Mouse (Mus musculus) CD8-positive naive resting alpha-beta T cell, adult 2 months (primary cell): ENCODE data around the gene Ubqln4.

ENCODE experiments used
- DNase-seq, 2 experiments: peaks; one replicate each; pipeline ENCODE4 v3.0.0; 2022; ENCODE audit warnings: low read depth in 2 of 2, low spot score in 2 of 2

Gene Ubqln4

DNA sequence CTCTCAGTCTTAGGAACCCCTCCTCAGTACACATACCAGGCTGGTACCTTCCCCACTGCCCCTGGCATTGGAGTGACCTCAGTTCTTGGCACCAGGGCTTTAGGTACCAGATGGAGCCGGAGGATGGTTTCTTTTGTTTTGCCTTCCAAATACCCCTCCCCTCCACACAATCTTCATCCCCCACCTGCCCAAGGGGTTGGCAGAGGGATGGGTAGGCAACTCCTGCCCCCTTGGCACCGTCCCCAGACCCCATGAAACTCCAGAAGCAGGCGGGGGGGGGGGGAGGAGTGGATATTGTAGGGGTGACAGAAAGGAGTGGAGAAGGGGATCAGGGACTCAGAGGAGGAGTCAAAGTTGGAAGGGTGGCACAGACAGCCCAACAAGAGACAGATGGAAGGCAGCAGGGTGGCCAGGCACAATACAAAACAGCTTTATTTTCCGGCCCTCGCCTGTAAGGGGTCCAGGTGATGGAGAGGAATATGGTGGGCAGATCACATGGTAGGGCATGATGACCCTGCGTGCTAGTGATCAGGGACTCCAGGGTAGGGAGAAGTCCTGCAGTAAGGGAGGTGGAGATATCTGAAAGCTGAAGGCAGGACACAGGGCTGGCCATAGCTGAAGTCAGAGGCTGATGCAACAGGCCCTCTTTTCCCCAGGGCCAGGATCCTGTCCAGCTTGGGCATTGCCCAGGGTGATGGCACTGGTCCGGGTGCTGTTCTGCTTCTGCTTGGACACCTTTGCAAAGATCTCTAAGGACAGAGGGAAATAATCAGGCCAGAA lies 11.7 kb upstream of the Ubqln4 start:
- DNase-seq, result no peak

DNA sequence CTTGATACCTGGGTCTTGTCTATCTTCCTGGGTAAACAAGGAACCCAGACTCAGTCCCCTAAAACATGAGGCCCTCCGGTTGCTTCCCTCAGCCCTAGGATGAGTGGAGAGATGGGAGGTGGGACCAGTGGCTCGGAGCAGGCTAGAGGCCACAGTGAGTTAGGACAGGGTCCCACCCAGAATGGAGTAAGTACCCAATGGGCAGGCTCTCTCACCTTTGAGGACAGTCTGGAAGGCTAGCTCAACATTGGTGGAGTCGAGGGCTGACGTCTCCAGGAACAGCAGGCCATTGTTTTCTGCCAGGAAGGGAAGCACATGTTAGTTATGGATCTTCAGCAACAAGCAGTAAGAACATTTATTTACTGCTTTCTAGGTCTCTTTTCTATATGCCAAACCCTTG lies 11.1 kb upstream of the Ubqln4 start:
- no peak for DNase-seq

DNA sequence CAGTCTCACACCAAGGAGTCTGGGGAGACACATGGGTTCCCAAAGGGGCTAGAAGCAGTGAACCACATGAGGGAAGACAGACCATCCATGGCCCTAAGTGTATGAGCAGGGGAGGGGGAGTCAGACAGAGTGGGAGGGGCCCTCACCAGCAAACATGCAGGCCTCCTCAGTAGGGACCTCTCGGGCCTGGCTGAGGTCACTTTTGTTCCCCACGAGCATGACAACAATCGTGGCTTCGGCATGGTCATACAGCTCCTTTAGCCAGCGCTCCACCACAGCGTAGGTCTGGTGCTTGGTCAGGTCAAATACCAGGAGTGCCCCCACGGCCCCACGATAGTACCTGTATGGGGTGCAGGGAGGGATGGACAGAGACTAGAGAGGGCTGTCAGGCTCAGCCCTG lies 10.4 kb upstream of the Ubqln4 start:
- DNase-seq, result no peak

DNA sequence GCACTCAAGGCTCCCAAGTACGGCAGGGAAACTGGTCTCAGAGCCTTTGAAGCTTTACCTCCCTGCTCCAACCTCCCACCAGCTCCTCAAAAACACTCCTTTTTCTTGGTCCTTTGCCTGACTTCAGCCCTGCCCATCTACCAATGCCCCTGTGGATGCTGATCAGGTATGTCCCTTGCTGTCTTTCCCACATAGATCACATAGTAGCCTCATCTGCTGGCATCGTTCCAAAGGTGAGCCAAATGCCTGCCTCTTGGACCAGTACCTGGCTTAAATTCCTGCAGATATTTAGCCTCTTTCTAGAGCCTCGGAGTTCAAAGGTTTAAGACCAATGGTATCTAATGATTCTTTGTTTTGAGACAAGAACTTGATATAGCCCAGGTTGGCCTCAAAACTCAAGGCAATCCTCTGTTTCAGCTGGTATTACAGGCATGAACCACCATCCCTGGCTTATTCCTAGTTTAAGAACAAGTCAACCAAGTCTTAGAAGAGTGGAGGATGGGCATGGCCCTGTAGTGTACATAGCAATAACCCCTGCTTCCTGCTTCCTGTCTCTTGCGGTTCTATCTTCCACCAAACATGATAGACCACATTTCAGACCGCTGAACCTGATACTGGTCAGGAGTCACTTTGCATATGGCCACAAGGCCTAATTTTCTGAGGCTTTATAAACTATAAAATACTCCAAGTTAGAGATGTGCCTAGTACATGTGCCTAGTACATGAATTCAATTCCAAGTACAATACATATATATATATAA lies 9.7 kb upstream of the Ubqln4 start:
- no peak for DNase-seq

DNA sequence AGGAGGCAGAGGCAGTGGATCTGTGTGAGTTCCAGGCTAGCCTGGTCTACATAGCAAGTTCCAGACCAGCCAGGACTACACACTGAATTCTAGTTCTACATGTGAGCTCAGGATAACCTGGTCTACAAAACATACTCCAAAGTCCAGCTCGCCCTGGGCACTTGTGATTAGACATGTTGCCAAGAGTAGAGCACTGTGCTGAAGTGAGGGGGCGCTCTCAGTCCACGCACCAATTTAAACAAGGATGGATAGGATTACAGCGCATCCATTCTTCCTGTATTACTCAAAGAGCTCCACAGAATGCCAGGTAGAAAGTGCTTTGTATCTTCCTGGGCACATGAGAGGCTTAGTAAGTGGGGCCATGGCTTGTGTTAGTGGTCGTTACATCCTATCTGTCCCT lies 9.0 kb upstream of the Ubqln4 start:
- no peak for DNase-seq

DNA sequence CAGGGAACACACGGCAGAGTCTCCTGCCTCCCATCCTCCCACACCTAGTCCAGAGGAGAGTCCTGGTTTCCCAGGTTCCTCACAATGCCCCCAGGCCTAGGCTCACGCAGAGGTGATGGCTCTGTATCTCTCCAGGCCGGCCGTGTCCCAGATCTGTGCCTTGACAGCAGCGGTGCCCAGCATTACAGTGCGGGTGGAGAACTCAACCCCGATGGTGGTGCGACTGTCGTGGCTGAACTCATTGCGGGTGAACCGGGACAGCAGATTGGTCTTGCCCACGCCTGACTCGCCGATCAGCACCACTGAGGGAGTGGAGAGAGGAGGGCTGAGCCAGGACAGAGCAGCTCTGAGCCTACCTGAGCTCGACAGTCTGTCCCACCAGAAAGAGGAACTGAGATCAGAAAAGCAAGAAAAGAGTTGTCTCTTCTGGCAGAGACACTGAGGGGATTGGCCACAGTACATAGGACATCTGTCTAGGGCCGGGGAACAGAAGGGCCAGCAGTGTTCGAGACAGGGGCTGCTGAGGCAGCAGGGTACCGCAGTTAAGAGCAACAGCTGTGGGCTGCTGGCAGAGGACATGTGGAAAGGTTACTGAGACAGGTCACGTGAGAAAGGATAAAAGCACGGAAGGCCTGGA lies 8.5 kb upstream of the Ubqln4 start:
- no peak for DNase-seq

DNA sequence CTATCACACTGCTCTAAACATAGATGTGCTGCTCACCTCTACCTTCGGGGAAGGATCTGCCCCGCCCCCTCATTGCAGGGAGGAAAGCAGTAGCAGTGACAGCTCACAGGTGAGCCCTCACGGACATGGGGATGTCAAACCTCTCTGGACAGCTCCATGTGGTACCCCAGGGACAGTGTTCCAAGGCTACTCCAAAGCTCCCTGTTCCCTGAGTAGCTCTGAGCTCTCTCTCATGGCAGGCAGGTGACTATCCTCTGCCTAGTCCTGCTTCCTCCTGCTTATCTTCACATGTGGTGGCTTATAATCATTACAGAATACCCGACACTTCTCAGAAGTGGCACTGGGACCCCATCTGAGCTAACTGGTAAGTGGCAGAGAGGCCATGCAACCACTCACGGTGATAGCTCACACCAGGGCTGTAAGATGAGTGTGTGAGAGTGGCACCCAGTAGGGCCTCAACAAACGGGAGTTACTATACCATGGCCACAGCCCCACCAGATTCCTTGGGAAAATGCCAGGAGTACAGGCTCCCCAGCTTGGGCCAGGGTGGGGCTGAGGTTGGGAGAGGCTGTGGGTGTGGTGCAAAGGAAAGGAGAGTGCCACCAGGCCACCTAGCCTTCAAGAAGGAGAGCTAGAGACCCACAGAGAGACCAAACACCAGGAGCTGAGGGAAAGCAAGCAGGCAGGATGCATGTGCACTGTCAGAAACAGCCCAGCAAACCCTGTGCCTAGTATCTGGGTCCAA lies 6.7 kb upstream of the Ubqln4 start:
- no peak for DNase-seq

DNA sequence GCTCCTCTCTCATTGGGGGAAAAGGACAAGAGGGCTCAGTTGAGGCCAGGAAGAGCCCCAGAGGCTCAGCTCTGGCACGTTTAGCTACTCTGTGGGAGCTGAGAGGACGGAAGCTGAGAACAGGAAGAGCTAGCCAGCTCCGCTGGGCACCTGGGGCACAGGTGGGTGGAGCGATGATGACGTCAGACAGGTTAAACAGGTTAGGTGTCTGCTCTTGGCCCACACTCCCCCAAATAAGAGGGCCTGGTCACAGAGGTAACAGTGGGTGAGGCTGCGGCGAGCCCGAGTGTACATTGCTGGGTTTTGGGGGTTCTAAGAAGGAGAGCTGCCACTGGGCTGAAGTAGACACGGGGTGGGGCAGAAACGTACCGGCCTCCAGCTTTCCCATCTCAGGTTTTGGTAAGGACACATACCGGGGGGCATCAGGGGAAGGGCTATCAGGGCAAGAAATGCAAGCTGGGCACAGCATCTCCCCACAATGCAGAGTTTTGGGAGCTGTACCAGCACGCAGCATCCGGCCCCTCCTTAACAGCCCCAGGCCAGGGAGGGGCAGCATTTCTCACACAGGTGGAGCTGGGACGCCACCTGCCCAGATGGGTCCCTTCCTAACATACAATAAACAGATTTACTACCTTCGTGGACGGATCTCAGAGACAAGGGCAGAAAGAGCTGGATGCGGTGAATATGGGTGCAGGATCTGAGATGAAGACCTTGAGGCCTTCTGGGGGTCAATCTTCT lies 5.2 kb upstream of the Ubqln4 start, which contains the start of gene Rab25:
TSS of gene Rab25 (minus strand) at position 121 of the 738 bp plus-strand sequence.
- DNase-seq, result no peak

DNA sequence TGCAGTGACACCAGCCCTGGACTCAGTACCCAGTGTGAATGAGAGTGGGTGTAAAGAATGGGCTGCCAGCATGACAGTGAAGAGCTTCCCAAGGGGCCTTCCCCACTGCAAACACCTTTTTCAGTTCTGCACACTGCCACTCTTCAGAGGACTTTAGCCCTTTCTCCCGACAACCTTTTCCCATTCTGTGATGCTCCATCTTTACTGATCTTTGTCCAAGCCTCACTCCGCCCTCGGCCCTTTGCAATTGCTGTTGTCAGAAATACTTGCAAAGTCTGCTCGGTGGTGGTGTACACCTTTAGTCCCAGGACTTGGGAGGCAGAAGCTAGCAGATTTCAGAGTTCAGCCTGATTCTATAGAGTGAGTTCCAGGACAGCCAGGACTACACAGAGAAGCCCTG lies 2.0 kb upstream of the Ubqln4 start:
- DNase-seq, result no peak

DNA sequence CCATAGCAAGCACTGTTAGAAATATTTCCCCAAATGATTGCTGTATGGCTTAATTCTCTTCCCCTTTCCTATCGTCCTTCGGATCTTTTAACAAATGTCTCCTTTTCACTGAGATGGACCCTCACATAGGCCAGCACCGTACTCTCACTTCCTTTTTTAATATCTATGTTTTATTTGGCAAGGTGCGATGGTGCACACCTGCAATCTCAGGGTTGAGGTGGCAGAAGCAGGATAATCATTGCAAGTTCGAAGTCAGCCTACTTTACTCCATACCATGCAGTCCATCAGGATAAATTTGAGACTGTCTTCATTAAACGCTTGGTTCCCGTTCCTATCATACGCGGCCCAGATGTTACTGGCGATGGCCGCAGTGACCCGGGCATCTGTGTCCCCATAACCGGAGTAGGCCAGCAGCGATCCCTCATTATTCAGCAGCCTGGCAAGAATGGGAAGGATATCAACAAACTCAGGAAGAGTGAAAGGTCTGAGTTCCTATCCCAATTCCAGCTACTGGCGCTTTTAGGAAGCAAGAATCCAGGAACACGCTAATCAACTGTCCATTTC lies 1.4 kb upstream of the Ubqln4 start:
- no peak for DNase-seq

DNA sequence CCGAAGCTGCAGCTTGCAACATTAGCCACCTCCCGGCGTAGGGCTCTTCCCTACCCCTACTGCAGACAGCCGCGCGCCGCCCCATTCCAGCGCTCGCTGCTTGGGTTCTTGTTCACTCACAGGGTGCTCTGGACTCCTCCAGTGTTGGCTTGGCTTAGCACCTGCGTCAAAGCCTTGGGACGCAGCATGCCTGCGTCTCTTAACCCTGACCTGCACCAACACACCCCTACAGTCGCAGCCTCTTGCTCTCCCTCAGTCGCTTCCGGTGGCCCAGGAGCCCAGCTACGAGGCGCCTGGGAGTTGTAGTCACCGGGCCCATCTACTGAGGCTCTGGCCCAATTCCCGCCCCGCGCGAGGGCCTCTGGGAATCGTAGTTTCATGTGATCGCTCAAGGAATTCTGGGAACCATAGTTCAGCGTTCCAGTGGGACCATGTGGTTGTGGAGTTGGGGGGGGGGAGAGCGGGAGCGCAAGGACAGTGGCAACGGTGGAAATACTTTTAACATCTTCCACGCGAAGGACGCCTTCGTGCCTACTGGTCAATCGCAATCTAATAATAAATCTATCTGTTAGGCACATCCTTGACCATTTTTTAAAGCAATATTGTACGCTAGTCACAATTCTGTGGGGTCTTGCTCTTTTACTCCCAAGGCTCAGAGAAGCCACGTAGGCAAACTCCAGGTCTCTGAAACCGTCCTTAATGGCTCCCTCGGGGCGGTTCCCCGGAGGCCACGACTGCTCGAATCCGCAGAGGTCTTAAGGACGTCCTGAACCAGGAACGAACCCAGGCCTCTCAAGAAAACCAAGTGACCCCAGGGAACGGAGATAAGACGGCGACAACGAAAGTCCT lies 658 bp upstream of the Ubqln4 start, which contains the start of gene Lamtor2:
TSS of gene Lamtor2 (minus strand) at position 399 of the 849 bp plus-strand sequence.
- DNase-seq, result peak; percentile 79 to 86

DNA sequence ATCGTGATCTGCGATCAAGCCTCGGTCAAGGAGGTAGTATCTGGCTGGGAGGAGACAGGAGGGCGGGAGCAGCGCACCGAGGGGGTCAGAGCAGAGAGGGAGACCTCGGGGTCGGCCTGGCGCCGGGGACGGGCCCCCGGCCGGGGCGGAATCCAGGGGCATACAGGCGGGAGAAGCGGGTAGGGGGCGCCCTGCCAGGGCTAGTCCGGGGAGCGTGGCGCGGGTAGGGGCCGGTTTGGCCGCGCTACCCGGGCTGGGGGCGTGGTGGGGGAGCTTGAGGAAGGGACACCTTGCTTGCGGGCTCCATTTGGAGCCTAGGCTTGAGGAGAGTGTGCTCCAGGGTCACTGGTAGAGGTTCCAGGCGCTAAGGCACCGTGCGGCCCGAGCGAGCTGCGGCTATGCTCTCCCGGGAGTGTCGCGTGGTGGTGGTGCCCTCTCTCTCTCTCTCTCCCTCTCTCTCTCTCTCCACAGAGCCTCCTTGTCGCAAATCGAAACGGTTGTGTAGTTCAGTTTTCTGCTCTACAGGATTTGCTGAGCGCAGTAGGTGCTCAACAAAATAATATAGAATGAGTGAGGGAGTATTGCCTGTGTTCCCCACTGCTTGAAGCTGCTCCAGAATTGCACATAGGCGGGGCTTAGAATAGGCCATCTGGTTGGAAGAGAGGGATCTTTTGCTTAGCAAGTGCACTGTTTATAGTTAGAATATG lies 475 bp downstream of the Ubqln4 start:
- peak in 1 of 2 experiments; percentile 24 for DNase-seq

DNA sequence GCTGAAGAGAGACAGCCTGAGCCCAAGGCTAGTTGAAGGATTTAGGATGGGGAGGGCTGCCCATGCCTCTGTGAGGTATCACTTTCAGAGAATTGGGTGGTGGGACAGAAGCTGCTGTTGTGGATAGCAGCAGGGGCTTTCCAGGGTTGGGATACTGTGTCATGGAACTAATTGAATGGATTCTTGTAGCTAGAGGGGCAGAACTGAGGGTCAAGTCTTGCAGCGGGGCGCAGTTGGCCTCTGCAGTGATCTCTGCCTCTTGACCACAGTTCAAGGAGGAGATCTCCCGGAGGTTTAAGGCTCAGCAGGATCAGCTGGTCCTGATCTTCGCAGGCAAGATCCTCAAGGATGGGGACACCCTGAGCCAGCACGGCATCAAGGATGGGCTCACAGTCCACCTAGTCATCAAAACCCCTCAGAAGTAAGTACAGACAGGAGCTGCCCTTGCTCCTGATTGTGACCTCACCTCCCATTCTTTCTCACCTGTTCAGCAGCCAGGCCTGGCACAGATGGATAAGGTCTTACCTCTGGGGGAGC lies 1.6 kb downstream of the Ubqln4 start:
- DNase-seq, result no peak

DNA sequence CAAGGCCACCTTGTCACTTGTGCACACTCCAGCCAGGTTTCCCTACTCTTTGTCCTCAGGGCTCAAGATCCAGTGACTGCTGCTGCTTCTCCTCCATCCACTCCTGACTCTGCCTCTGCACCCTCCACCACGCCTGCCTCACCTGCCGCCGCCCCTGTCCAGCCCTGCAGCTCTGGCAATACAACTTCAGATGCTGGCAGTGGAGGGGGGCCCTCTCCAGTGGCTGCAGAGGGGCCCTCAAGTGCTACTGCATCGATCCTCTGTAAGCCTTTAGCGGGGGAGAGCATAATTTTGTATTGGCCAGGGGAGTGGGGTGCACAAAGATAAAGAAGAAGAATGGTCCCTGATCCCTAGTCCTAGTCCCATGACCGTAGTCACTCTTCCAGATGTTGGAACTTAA lies 2.2 kb downstream of the Ubqln4 start:
- DNase-seq, result no peak

DNA sequence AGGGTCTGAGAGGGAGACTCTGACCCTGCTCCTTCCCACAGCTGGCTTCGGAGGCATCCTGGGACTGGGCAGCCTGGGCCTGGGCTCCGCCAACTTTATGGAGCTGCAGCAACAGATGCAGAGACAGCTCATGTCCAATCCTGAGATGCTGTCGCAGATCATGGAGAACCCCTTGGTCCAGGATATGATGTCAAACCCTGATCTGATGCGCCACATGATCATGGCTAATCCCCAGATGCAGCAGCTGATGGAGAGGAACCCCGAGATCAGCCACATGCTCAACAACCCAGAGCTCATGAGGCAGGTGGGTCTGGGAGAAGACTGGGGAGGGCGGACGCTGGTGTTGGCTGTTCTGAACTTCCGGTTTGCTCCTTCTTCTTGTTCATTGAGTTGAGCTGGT lies 3.1 kb downstream of the Ubqln4 start:
- no peak for DNase-seq

DNA sequence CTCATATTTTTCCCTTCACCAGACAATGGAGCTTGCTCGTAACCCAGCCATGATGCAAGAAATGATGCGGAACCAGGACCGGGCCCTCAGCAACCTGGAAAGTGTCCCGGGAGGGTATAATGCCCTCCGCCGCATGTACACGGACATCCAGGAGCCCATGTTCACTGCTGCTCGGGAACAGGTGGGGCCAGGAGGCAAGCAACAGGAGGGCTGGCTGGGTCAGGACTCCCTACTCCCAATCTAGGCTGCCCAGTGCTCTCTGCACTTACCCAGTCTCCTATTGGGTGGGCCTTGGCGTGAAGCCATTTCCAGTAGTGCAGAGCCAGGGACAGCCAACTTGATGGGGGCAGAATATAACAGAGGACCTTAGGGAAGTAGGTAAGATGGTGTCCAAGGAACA lies 6.0 kb downstream of the Ubqln4 start:
- DNase-seq, result no peak

DNA sequence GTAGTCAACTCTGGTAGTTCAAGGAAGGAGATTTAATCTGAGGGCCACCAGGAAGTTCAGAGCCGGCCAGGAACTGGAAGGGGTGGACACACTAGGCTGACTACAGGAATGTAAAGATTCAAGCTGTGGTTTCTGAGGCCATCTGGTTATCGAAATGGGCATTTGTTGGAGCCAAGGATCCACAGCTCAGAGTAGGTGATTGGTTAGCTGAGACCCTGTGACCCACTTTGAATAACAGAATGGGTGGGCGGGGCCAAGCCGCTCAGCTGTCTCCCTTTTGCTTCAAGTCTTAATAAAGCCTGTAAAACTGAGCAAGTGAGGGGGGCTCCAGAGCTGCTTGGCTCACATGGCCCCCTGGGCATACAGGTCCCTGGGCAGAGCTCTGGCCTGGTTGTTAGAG lies 8.4 kb downstream of the Ubqln4 start:
- no peak for DNase-seq

DNA sequence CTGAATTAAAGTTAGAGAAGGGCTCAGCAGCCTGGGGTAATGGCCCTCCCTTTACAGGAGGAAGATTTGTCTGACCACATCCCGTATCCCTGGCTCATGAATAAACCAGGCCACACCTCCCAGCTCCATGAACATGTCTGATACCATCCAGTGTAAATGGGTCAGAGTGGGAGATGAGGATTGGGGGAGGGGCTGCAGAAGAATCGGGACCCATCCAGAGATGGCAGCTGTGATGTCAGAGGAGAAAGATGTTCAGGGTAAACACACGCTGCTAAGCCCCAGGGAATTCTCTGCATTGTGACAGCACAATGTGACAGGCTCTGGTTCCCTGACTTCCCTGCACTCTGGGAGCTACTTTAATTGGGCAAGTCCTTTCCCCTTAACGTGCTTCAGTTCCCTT lies 9.9 kb downstream of the Ubqln4 start:
- no peak for DNase-seq
